Mouse (Mus musculus): ENCODE measurements at regions not wholly inside any gene's neighbourhood (a gene's known extent, or its start where the extent isn't known, plus 50 kb on each side); places are given as distances from the start of the nearest gene placed in this dataset.

DNA sequence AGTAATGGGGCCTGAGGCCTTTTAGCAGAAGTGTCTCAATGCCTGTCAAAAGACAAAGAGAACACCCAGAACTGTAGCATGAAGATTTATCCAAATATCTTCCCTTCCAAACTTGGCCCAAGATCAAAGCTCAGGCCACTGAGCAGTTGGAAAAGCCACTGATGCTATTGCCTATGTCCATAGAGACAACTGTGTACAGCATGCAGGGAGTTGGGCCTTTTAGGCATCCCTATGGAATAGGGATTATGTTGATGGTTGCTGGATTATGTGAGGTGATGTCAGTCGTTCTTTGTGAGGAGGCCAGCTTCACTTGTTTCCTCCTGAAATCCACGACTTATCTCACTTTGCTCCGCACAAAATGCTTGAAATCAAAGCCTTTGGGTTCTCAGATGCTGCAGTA lies 153.1 kb upstream of the Gm17728 start:
- TF ChIP-seq GATA1 (IDR thresholded peaks at IDR 0.05; ENCODE audit: borderline replicate concordance, low read length) (no peak), FLI1 (IDR thresholded peaks at IDR 0.05; ENCODE audit: low read length) (no peak)
